Mouse (Mus musculus): ENCODE results near the gene Tspan18.

Gene Tspan18

DNA sequence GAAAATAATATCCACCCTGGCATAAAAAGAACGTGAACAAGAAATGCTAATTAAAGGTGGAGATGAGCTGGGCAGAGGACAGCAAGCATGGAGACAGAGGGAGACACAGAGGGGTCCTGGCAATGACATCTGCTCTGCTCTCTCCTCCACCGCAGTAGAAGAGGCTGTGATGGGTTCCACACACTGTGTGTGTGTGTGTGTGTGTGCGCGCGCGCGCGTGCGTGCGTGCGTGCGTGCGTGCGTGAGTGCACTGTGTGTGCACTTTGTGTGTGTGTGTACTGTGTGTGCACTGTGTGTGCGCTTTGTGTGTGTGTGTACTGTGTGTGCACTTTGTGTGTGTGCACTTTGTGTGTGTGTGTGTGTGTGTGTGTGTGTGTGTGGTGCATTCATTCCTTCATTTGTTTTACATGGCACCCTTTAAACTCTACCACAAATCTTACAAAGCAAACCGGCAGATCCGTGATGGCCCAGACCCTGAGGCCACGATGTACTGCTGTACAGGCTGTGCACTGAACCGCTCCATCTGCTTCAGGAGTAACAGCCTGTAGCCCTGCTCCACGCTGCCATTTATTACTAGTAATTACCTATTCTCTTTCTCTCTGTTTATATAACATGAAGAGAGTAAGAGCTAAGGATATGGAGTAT is 156.5 kb downstream of the Tspan18 start:
- no peak for DNase-seq

GRCm38 (mm10) chr2:93176871-93177667 is 157.2 kb downstream of the Tspan18 start:
- no peak for DNase-seq

DNA sequence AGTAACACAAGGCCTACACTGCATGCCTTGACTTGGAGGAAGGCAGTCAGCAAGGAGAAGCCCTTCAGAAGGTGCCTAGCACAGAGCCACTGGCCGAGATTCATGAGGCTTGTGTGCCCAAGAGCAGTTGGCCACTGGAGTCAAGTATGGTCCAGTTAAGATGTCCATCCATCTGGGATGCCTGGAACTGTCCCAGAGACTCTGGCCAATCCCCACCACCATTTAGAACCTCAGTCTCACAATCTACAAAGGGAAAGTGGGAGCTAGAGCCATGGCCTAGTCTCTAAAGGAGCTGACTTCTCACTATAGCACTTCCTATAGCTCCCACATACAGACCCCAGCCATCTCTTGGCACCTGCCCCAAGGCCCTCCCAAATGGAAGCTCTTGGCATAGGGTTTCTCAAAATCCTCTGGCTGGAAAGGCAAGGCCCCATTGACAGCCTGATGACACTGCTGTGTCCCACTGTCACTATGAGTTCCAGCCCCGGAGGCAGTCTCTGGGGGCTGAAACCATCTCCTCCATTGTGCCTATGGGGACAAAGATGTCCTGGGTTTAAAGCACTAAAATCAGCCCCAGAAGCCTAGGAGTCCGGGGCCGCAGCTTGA is 158.0 kb downstream of the Tspan18 start:
- peak; percentile 56 for DNase-seq

DNA sequence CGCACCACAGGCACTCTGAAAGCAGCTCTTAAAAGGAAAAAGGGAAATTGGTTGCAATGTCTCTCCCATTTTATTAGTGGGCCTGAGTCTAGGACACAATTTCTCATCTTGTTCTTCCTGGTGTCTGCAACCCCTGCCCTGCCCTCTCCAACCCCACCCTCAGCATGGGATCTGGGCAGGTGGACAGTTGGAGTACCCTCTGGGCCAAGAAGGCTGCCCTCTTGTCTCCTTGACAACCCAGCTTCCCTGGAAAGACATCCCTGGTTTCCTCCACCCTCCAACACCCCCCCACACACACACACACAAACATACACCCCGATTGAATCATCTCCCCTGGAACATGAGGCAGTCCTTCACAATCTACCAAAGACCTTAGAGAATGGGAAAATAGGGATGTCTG is 158.6 kb downstream of the Tspan18 start:
- no peak for DNase-seq

- DNase-seq: no peak
Observed at GRCm38 (mm10) chr2:93175278-93175677, 159.0 kb downstream of the Tspan18 start.

GRCm38 (mm10) chr2:93174159-93174558 is 160.1 kb downstream of the Tspan18 start:
- DNase-seq: no peak

DNA sequence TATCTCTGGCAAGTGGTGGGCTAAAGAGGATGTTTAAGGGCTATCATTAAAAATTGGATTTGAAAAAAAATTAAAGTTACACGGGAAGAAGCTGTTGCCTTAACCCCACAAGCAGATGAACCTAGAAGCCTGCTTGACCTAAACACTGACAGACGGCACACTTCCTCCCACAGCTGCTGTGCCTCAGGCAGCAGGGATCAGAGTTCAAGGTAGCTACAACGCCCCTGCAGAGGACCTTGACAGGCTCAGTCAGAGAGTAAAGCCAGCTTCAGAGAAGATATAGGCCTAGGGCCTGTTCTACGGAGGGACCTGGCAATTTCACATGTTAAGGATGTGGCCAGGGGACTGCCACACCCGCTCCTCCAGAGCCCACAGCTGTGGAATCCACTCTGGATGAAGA is 161.8 kb downstream of the Tspan18 start:
- no peak for DNase-seq

DNA sequence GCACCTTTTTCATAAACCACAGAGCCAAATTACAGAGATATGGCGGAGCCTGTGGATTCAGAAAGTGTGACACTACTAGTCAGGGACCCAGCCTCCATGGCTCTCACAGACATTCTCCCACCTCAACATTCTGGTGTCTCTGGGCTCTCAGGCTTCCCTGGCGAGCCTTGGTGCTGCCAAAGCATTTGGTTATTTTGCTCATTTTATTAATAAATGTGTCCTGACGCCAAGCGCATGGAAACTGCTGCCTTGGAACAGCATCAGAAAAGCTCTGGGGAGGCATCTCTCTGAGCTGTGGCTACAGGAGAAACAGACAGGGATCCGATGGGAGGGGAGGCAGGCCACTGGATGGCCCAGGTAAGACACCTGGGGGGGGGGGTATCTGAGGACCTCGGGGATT is 162.4 kb downstream of the Tspan18 start:
- DNase-seq: no peak

DNA sequence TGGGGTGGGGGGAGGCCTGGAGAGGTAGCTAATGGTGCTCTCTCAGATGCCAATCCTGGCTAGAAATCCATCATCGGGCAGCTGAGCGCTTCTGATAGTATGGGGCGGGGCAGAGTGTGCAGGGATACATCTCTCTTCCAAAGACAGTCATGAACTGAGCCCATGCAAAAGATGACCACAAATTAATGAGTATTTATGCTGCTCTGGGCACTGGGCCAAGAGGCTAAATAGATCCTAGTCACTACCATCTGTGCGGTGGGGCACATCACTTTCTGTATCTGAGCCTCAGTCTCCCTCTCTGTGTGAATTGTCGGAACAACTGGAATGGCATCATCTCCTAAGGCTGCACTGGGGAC is 163.5 kb downstream of the Tspan18 start:
- DNase-seq: no peak

DNA sequence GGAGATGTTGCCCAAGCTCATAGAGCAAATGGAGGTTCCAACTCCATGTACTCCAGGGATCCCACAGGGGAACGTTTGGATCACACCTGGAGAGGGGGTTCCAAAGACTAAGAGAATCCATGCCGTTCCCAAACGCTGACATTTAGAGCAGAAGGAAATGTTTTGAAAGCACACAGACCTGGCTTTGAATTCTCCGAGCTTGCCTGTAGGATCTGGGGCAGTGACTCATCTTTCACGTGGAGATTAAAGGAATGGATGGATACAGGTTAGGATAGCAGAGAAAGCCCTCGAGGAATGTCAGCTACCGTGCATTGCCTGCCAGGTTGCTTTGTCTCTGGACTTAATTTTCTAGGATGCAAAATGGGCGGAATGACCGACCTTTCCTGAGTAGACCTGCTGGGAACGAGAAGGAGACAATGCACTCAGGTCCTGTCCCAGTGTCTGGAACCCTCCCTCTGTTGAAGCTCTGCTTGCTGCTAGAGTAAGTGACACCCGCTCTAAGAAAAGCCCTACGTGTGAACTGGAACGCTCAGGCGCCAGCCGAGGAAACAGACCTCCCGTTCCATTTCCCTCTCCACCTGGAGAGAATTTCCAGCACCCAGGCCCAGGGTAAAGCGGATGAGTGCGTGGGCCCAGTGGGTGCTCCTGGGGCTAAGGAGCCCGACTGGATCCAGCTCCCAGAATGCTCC is 164.0 kb downstream of the Tspan18 start:
- DNase-seq: no peak

- DNase-seq: no peak
Observed at GRCm38 (mm10) chr2:93166734-93167406, 167.4 kb downstream of the Tspan18 start.

DNA sequence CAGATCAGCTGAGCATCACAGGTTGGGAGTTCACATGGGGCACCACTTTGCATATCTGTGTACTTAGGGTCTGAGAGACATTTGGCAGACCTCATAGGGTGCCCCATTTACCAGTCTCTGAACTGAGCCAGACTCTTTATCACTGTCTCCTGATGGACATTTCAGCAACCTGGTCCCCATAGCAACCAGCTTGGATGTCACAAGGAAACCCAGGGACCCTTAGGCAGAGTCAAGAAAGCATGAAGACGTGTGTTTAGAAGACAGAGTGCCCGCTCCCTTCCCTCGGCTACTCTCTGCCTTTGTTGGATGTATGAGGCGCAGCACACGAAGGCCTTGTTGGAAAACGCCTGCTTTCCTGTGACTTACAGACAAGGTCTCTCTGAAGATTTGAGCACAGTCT is 168.0 kb downstream of the Tspan18 start:
- no peak for DNase-seq

DNA sequence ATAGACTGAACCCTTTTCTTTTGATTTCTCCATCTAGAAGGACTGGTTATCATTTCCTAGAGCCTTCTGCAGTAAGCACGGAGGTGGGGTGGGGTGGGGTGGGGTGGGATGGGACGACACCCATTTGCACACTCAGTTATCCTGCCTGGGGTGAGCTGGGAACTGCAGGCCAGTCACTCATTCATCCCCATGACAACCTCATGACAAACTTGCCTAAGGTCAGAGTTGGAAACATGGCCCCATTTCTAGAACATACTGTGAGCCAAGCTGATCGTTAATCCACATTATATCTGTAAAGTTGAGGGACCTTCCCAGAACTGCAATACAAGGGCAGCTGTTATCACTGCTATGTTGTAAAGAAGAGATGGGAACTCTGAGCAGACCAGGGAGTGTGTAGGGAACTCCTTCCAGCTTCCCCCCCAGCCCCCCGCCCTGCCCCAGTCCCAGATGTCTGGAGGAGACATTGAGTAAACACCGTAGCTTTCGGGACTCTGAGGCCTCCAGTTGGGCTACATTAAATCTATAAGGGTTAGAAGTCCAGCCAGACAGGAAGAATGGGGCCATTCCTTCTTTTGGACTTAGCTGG is 170.5 kb downstream of the Tspan18 start:
- DNase-seq: no peak

GRCm38 (mm10) chr2:93163317-93163716 is 171.0 kb downstream of the Tspan18 start:
- no peak for DNase-seq

- no peak for DNase-seq
Observed at GRCm38 (mm10) chr2:93162791-93163190, 171.5 kb downstream of the Tspan18 start.

DNA sequence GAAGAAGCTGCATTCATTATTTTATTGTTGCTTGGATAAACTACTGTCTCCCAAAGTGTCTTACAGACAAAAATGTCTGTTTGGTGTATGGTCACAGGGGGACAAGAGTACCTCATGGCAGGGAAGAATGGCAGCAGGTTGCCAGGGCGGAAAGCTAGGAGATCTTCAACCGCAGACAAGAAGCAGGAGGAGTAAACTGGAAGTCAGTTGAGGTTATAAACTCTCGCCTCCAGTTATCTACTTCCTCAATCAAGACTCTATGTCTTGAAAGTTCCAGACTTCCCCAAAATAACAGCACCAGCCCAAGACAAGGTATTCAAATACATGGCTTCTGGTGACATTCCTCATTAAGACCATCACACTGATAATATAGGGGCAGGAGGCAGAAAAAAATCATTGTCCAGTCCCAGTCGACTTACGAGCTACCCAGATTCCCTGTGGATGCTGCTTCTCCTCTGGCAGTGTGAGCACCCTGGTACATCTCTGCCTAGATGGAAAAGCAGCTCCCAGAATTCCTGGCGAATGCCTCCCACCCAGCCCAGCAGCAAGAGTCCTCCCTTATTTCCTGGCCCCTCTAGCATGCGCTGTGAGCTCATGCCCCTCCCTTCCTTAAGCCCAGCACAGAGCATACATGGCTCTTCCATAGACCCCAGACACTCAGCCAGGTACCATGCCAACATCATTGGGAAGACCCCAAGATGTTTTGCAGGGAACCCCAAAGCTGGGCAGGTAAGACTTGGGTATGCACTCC is 172.2 kb downstream of the Tspan18 start:
- DNase-seq: no peak

- no peak for DNase-seq
Observed at GRCm38 (mm10) chr2:93160467-93161035, 173.8 kb downstream of the Tspan18 start.

GRCm38 (mm10) chr2:93154486-93155032 is 179.7 kb downstream of the Tspan18 start:
- DNase-seq: no peak

- peak; percentile 47 for DNase-seq
Observed at GRCm38 (mm10) chr2:93153833-93154232, 180.5 kb downstream of the Tspan18 start.

DNA sequence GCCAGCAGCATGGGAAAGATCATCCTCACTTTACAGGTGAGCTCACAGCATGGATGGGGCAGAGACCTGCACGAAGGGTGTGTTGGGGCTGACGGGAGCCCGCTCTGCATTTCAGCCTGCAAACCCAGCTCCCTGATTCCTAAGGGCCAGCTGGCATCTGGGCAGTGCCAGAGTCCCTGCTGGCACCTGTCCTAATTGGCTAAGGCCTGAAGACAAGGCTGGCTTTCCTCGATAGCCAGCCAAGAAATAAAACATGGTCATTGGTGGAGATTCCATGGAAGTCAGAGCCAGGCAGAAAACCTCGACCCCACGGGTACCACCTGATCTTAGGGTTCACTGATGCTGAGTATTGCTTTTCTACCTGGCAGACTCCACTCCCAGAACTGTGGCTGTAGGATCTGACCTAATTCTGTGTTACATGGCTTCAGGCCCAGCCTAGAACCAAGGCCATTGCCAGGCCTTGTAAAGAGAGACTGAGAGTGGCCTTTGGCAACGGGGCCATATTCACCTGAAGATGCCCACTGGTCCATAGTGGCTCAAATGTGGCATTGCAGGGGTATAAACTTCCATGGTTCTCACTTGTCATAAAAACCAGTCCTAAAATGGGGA is 181.3 kb downstream of the Tspan18 start:
- DNase-seq: peak; percentile 96

- DNase-seq: peak; percentile 63
Observed at GRCm38 (mm10) chr2:93152191-93152601, 182.1 kb downstream of the Tspan18 start.

All from cerebellum, adult 11-12 months (tissue).